Mouse (Mus musculus): ENCODE measurements at regions not wholly inside any gene's neighbourhood (a gene's known extent, or its start where the extent isn't known, plus 50 kb on each side); places are given as distances from the start of the nearest gene placed in this dataset.

DNA sequence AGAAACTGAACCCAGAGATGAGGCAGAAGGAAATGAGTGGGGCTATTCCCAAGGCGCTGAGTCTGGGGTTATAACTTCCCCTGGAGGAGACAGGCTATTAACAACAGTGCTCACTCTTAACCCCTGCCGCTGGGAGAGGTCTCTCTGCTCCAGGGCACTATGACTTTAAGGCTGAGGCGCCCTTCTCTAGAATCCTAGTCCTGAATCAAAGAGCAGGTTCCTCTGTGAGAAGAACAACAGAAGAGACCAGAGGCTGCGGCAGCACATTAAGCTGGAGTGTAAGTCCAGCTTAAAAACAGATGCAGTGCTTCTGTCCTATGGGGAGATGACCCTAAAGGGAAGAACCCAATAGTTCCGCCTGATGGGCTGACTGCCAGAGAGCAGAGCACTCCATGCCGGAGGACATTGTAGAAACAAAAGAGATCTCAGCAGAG lies 173.4 kb upstream of the Klf7 start:
- no peak for DNase-seq (ENCODE audit: extremely low spot score)

DNA sequence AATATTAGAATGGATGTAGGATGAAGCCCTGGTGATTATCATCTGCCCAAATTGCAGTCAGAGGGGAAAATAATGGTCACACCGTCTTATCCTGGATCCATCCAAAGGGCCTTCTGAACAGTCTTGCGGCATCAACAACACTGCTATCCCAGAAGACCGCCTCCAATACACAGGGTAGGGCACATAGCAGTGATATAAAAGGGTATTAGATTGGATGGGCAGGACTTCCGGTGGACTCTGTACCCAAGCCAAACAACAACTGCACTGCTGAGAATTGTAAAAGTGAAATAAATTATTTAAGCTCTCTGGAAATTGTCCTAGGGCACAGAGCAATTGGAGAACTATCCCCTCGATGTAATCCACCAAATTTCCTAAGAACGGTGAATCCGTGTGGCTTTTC lies 173.0 kb upstream of the Klf7 start:
- no peak for DNase-seq (ENCODE audit: extremely low spot score)

DNA sequence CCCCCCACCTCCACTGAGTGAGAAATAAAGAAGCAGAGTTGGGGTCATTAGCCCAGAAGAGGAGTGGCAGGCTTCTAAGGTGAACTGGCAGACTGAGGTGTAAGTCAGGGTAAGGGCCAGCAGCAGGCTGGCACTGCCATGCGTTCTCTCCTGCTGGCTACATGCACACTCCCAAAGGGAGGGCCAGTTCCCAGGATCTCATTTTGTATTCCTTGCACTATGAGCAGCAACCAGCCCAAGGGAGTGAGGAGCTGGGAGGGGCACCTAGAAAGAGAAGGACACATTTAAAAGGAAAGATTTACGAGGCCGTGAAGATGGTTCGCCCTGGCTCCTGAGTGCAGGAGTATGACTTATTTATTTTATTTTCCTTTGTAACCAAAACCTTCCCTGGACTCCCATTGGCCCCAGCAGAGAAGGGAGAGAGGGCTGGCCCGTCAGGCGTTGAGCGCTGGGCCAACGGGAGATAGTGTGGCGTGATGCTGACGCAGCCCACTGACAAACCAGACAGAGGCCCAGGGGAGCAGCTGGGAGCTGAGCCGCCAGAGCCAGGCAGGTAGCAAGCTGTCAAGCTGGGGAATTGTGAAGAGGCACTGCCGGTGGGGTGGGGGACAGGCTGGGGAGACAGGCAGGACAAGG lies 166.8 kb upstream of the Klf7 start:
- no peak for DNase-seq (ENCODE audit: extremely low spot score)

- no peak for DNase-seq (ENCODE audit: extremely low spot score)
These were observed 165.0 kb upstream of the Klf7 start for GRCm38 (mm10) chr1:64287068-64287467.

GRCm38 (mm10) chr1:64284656-64285055 lies 162.6 kb upstream of the Klf7 start:
- DNase-seq (ENCODE audit: extremely low spot score): no peak

DNA sequence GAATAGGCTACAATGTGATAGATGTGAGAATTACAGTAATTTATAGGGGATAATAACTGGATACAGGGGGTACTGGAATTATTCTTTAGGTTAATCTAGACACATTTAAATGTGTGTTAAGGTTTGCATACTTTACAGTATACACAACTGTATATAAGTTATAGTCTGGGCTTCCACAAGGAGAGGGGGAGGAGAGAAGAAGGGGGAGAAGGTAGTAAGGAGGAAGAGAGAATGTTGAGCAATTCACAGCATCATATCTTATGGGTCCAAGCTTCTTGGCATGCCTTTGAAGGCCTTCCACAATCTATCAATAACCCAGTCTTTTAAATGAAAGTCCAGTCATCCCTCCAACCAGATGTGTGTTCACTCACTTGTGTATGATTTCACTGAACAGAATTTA lies 153.8 kb upstream of the Klf7 start:
- no peak for DNase-seq (ENCODE audit: extremely low spot score)

- DNase-seq (ENCODE audit: extremely low spot score): no peak
These were observed 153.2 kb upstream of the Klf7 start for GRCm38 (mm10) chr1:64275086-64275802.

DNA sequence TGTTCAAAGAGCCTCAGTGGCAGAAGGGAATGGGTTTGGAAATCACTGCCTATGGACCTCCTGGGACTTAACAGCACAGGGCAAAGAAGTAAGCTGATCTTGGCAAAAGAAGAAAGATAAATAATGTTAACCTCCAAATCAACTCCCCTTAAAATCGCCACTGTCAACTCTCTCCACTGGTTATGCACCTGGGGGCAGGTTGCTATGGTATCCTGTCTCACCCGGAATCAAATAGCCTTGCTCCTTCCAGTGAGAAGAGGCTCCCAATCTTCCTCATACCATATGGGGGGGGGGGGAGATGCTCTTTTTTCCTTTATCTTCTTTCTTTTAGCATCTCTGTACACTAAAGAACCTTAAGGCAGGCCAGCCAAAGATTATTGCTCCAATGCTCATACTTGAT lies 135.2 kb upstream of the Klf7 start:
- DNase-seq (ENCODE audit: extremely low spot score): no peak

DNA sequence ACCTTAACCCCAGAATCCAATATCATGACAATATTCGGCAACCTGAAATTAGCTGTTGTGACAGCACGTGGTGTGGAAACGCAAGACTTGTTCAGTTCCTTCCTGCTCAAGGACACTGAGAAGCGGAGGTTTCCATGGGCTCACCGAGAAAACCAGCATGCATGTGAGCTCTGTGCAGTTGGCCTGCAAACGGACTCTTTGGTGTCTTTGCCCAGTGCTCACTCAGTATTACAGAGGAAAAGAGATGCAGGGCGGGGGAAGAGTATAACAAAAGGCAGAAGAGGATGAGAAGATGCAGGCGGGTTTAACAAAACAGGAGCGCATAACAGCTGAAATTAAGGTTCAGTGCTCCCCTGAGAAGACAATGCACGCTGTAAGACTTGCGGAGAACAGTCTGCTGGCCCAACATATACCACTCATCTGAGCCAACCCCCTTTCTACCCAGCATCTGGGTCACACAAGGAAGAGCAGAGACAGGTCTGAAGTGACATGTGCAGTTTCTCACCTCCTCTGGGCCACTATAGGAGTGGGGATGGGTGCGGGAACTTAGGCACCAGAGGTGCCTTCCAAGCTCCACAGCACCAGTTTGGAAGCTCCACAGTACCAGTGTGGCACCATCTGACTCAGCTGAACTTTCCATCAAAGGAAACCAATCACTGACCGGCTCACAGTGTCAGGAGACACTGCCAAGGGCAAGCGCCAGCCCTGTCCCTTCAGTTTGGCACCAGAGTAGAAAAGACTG lies 133.6 kb upstream of the Klf7 start:
- no peak for DNase-seq (ENCODE audit: extremely low spot score)

DNA sequence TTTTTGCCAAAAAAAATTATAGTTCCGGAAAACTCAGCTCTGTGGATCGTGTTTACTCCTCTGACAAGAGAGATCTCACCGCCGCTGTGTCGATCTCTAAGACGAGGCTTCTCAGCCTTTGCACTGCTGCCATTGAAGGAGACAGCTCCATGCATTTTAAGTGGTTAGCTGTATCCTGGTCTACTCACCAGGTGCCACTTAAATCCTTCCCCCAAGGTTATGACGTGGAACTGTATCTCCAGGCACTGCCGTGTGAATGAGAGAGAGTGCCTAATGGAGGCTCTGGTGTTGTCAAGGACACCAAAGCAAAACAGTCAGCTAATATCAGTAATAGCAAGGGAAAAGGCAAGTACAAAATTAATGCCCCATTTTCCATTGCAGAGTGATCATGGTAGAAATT lies 132.6 kb upstream of the Klf7 start:
- DNase-seq (ENCODE audit: extremely low spot score): no peak

GRCm38 (mm10) chr1:64253996-64254395 lies 131.9 kb upstream of the Klf7 start:
- no peak for DNase-seq (ENCODE audit: extremely low spot score)

GRCm38 (mm10) chr1:64242401-64242800 lies 120.3 kb upstream of the Klf7 start:
- no peak for DNase-seq (ENCODE audit: extremely low spot score)

GRCm38 (mm10) chr1:64229654-64230053 lies 107.6 kb upstream of the Klf7 start:
- no peak for DNase-seq (ENCODE audit: extremely low spot score)

DNA sequence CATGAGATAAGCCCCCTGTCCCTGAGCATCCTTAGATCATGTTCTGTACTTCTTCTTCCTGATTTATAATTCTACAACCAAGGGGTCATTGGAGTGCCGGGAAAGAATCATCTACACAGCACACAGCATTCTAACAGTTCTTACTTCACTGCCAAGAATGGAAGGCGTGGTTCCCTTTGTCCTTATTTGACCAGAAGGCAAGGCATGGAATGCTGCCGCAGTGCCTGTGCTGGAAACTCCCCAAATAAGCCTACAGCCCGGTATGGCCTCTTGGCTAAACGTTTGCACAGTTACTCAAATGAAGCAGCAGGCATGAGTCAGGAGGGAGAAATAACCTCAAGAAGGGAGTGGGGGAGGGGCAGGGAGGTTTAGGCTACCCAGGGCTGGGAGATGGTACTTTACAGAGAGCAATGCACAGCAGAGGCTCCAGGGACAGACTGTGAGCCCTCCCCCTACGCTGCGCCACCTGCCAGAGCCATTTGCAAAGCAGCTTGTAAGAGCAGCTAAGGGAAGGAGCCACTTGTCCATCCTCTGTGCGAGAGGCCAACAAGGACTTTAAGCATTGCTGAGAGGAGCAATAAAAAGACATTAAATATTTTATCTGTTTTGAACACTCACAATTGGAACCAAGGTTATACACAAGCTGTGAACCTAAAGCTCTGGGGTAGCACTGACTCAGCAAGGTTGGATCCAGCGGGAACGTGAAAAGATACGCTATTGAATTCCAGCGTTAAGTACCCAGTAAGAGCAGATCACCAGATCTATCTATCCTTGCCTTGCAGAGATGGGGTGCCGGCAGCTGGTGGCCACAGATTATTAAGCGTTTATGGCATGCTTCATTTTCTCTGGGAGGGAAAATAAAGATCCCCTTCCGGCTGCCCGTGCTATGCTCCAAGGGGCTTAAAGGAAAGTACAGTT lies 104.2 kb upstream of the Klf7 start:
- DNase-seq (ENCODE audit: extremely low spot score): peak; percentile 55

- DNase-seq (ENCODE audit: extremely low spot score): no peak
These were observed 102.0 kb upstream of the Klf7 start for GRCm38 (mm10) chr1:64223779-64224687.

- no peak for DNase-seq (ENCODE audit: extremely low spot score)
These were observed 100.4 kb upstream of the Klf7 start for GRCm38 (mm10) chr1:64222475-64222874.

DNA sequence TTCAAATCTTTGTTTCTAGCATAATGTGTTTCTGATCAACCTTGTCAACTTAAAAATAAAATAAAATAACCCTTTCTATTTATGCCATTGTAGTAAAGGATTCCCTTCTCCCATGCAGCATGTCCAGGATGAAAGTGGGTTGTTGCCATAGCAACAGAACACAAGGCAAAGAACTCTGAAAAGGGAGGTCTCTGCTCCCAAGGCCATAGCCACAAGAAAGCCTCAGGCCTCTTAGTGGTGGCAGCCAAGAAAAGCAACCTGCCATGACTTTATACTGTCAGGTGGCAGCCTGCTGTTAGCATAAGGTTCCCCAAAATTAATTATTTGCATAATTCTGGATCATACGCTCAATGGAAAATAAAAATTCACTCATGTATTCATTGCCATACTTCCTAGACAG lies 98.4 kb upstream of the Klf7 start:
- DNase-seq (ENCODE audit: extremely low spot score): no peak

GRCm38 (mm10) chr1:64220040-64220439 lies 98.0 kb upstream of the Klf7 start:
- no peak for DNase-seq (ENCODE audit: extremely low spot score)

GRCm38 (mm10) chr1:64215646-64216045 lies 93.6 kb upstream of the Klf7 start:
- no peak for DNase-seq (ENCODE audit: extremely low spot score)

- DNase-seq (ENCODE audit: extremely low spot score): no peak
These were observed 87.0 kb upstream of the Klf7 start for GRCm38 (mm10) chr1:64209131-64209530.

All from embryo, embryonic 9.5 days (tissue).